In the genomic region with DNA sequence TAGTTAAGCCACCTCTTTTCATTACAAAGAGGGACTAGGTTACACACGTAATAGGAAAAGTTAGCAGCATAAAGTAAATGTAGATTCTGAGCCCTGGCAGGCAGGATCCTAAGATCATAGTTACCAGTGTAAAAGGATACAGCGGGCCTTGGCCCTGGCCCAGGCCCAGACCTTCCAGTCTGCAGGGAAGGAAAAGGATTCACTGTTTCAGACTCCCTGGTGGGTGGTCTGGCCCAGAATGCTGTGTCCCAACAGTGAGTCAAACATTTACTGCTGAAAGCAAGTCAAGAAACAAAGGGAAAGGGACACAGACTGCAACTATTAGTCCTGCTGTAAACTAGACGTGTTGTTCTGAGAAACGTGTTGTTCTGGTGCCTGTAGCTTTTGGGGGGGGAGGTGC, we compare ENCODE assay signal across 7 mouse cellular contexts. TPM values are rescaled to one million over a fixed set of nuclear protein-coding genes. Genes with fewer than 3 reads are reported as not detected.
A peak's percentile ranks its signal among the peaks of the same experiment; 100 is the strongest.
DNase-seq lines count a peak whose midpoint lies in the region; ATAC-seq and TF ChIP-seq lines count a peak whose summit lies in the region.

No protein-coding gene starts in this region.

- peaks cover 24% of the 10 kb centered on the region; the same call in 1 of the 2 replicates for H3K79me2 ChIP-seq in liver, adult 2 months (ENCODE audit: control insufficient read depth, insufficient read depth, low read length)

- peak overlapping the region; percentile 56 for H3K9ac ChIP-seq in liver, adult 2 months (ENCODE audit: low read depth, low read length)
- H3K9ac ChIP-seq in neural tube, embryonic 13.5 days: no peak overlapping the region

- peak overlapping the region; percentile 53 for H3K4me3 ChIP-seq in liver, adult 2 months (ENCODE audit: insufficient read depth, low read depth, low read length)
- no peak overlapping the region for H3K4me3 ChIP-seq in neural tube, embryonic 13.5 days

- TF ChIP-seq POLR2A in liver, adult 2 months (IDR thresholded peaks at IDR 0.05; ENCODE audit: extremely low read depth, insufficient read depth, low read length): no peak

- no peaks in the 10 kb centered on the region for H3K9me3 ChIP-seq in neural tube, embryonic 13.5 days

- peak overlapping the region; percentile 86 for H3K27ac ChIP-seq in liver, adult 2 months (replicated peaks; ENCODE audit: insufficient read depth, low read depth, low read length)
- H3K27ac ChIP-seq in neural tube, embryonic 13.5 days (replicated peaks): no peak overlapping the region

- no peak for TF ChIP-seq CTCF in liver, adult 2 months (IDR thresholded peaks at IDR 0.05; ENCODE audit: low read depth, low read length)

- intact Hi-C loops in heart, postnatal 25 days (cut with DNase I): no loop called here

- DNase-seq in liver, adult 2 months (ENCODE audit: extremely low read depth, low read depth, low spot score): peak; percentile 58
- DNase-seq in liver (no peak), ZHBTc4 (ENCODE audit: low read depth, low spot score) (peak; percentile 39)
- peak; percentile 31 for DNase-seq in embryo, embryonic 11 days
- no peak for DNase-seq in heart, postnatal 25 days (ENCODE audit: low spot score)
- no peak for DNase-seq in adrenal gland, adult 2 months

- 11% methylated on average over 4 of the region's 4 CpGs for WGBS in liver, adult 2 months
- 13% methylated on average over 4 of the region's 4 CpGs for WGBS in neural tube, embryonic 13.5 days

- ATAC-seq in neural tube, embryonic 13.5 days (ENCODE audit: low read depth): peak; percentile 86

- H3K4me2 ChIP-seq in neural tube, embryonic 13.5 days: no peak overlapping the region

- H3K4me1 ChIP-seq in liver, adult 2 months (ENCODE audit: control insufficient read depth, insufficient read depth, low read length): peaks cover 23% of the 10 kb centered on the region
- H3K4me1 ChIP-seq in neural tube, embryonic 13.5 days (replicated peaks): peaks cover 8% of the 10 kb centered on the region; the same call in 1 of the 2 replicates

- peaks cover 12% of the 10 kb centered on the region for H3K36me3 ChIP-seq in liver, adult 2 months (ENCODE audit: control insufficient read depth, insufficient read depth, low read length)
- no peaks in the 10 kb centered on the region for H3K36me3 ChIP-seq in neural tube, embryonic 13.5 days

- no peaks in the 10 kb centered on the region for H3K27me3 ChIP-seq in liver, adult 2 months (ENCODE audit: control insufficient read depth, insufficient read depth, low read length)
- H3K27me3 ChIP-seq in neural tube, embryonic 13.5 days: no peaks in the 10 kb centered on the region

RNA-seq across cellular contexts. Expression of a gene that starts 2.6 kb away (rescaled TPM):
- 154 and 156 TPM in 2 replicates for total RNA-seq in liver, adult 2 months (2014; rRNA removed)
- polyA plus RNA-seq in liver, adult 2 months (2012; rRNA removed): 88.4 and 88.9 TPM in 2 replicates
- 1.9 and 2.1 TPM in 2 replicates for polyA plus RNA-seq in neural tube, embryonic 13.5 days (2015; fragmentation: Nextera tagmentation; extraction: Ambion mirVana)
- total RNA-seq in heart, postnatal 25 days (2021): 1 to 10 TPM; 1.4 to 1.8 TPM
- total RNA-seq in adrenal gland, adult 2 months (2021): 1 to 10 TPM; 2.9 to 5.4 TPM
- polyA plus RNA-seq in adrenal gland, adult 2 months (2012; rRNA removed): 1.6 and 1.9 TPM in 2 replicates

RNA-seq across cellular contexts. Expression of a gene that starts 8.1 kb away (rescaled TPM):
- 15.0 and 18.9 TPM in 2 replicates for total RNA-seq in liver, adult 2 months (2014; rRNA removed)
- 15.2 and 19.8 TPM in 2 replicates for polyA plus RNA-seq in liver, adult 2 months (2012; rRNA removed)
- polyA plus RNA-seq in neural tube, embryonic 13.5 days (2015; fragmentation: Nextera tagmentation; extraction: Ambion mirVana): 8.5 and 8.9 TPM in 2 replicates
- 10 to 100 TPM; 24.4 to 25.6 TPM for total RNA-seq in heart, postnatal 25 days (2021)
- 10 to 100 TPM; 16.2 to 17.7 TPM for total RNA-seq in adrenal gland, adult 2 months (2021)
- polyA plus RNA-seq in adrenal gland, adult 2 months (2012; rRNA removed): 18.5 and 21.4 TPM in 2 replicates

Comparison
In these comparisons a context has a peak if more than half of its experiments do, and no peak if none do; other contexts are left out.
1. DNase-seq: peak in liver, adult 2 months (single experiment), ZHBTc4 (single experiment) and embryo, embryonic 11 days (single experiment); none in liver (single experiment), heart, postnatal 25 days (single experiment) and adrenal gland, adult 2 months (single experiment).
2. RNA of a gene that starts 2.6 kb away (total RNA-seq): 154 to 156 TPM in liver, adult 2 months; 2.9 to 5.4 TPM in adrenal gland, adult 2 months and 1.4 to 1.8 TPM in heart, postnatal 25 days; every median in the first group is over 10 times any median in the second.